Mouse (Mus musculus): ENCODE results near the gene Trp73.

GRCm38 (mm10) chr4:154116421-154116820, 23.6 kb downstream of the Trp73 start:
- TF ChIP-seq CTCF (IDR thresholded peaks at IDR 0.05; ENCODE audit: low read depth), result no peak
- no peak for TF ChIP-seq EP300 (optimal IDR thresholded peaks at IDR 0.05)
